Mouse (Mus musculus): Measurements from ENCODE around the gene Klk9. TPM values are rescaled to one million over a fixed set of nuclear protein-coding genes. Genes with fewer than 3 reads are reported as not detected.
A peak's percentile ranks its signal among the peaks of the same experiment; 100 is the strongest.

Klk9 gene
- polyA plus RNA-seq, 1 experiment from 2014 or later = not detected

DNA sequence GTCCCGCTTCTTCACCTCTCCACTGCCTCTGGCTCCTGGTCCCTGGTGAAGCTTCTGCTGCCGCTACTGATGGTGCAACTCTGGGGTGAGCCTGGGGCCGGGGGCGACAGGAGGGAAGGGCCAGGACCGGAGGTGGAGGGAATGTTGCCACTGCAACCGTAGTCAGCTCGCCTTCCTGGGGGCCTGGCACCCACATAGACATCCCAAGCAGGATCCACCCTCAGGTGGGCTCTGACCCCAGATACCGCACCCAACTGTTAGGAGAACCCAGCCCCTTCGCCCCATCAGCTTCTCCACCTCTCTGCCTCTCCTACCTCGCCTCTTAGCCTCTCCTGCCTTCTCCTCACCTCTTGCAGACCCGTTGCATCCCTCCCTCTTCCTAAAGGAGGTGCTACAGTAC, 10.2 kb upstream of the Klk9 start:
- H3K4me1 ChIP-seq (ENCODE audit: control insufficient read depth, insufficient read depth, low read length) = no peaks in the 10 kb centered on the region
- no peaks in the 10 kb centered on the region for H3K36me3 ChIP-seq (ENCODE audit: control insufficient read depth, insufficient read depth, low read length)
- no peak overlapping the region for H3K27ac ChIP-seq (ENCODE audit: low read depth, low read length)
- H3K9me3 ChIP-seq (replicated peaks; ENCODE audit: control insufficient read depth, low read length) = no peaks in the 10 kb centered on the region
- no peak overlapping the region for H3K4me3 ChIP-seq (ENCODE audit: low read depth, low read length)
- H3K4me2 ChIP-seq = no peak overlapping the region
- no peak for ATAC-seq (replicated peaks; ENCODE audit: insufficient number of reproducible peaks, low FRiP score, low TSS enrichment)
- H3K27me3 ChIP-seq (ENCODE audit: control insufficient read depth, insufficient read depth, low read length) = peaks cover 16% of the 10 kb centered on the region
- no peak overlapping the region for H3K9ac ChIP-seq (ENCODE audit: low read depth, low read length)
- WGBS (ENCODE audit: insufficient replicate concordance) = 72% methylated on average over 11 of the region's 11 CpGs

DNA sequence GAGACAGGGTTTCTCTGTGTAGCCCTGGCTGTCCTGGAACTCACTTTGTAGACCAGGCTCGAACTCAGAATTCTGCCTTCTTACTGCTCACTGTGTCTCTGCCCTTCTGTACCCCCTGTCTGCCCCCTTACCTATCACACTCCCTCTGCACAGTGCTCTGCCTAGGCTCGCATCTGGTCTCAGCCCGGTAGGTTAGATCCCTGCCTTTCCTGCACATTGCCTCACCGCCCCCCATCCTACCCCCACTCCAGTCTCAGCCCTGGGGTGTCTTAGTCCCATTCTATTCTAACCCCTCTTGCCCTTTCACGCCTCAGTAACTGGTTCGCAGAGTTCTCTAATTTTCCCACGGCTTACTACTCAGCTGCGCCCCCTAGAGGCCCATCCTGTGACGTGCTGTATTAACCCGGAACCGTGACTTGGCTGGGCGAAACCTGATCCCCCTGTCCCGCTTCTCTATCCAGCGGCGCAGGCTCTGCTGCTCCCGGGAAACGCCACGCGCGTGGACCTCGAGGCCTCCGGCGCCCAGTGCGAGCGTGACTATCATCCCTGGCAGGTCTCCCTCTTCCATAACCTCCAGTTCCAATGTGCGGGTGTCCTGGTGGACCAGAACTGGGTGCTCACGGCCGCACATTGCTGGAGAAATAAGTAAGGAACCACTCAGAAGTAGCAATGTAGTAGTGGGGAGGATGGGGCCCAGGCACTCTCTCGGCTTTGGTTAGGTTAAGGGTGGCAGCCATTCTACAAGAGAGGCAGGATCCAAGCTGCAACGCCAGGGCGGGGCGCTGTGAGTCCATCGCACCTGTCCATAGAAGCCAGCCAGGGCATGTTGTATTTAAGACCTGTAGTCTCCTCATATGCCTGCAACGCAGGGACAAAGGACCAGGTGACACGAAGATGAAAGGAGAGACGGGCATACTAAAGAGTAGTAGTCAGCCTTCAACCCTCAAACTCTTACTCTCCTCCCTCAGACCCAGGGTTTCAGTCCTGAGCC, 9.1 kb upstream of the Klk9 start:
- Histone ChIP-seq H3K4me1 (ENCODE audit: control insufficient read depth, insufficient read depth, low read length) (no peaks in the 10 kb centered on the region), H3K9ac (ENCODE audit: low read depth, low read length) (no peak overlapping the region), H3K9me3 (replicated peaks; ENCODE audit: control insufficient read depth, low read length) (no peaks in the 10 kb centered on the region), H3K27me3 (ENCODE audit: control insufficient read depth, insufficient read depth, low read length) (peaks cover 16% of the 10 kb centered on the region), H3K36me3 (ENCODE audit: control insufficient read depth, insufficient read depth, low read length) (no peaks in the 10 kb centered on the region), H3K4me2 (peak overlapping the region; percentile 57), H3K4me3 (ENCODE audit: low read depth, low read length) (peak overlapping the region; percentile 16; the same call in 1 of the 2 replicates), H3K27ac (ENCODE audit: low read depth, low read length) (no peak overlapping the region)
- ATAC-seq (replicated peaks; ENCODE audit: insufficient number of reproducible peaks, low FRiP score, low TSS enrichment) = peak; percentile 68; the same call in 1 of the 2 replicates
- 7% methylated on average over 36 of the region's 36 CpGs for WGBS (ENCODE audit: insufficient replicate concordance)

- Histone ChIP-seq H3K27me3 (ENCODE audit: control insufficient read depth, insufficient read depth, low read length) (peaks cover 16% of the 10 kb centered on the region), H3K9ac (ENCODE audit: low read depth, low read length) (no peak overlapping the region), H3K9me3 (replicated peaks; ENCODE audit: control insufficient read depth, low read length) (no peaks in the 10 kb centered on the region), H3K4me3 (ENCODE audit: low read depth, low read length) (no peak overlapping the region), H3K4me2 (no peak overlapping the region), H3K27ac (ENCODE audit: low read depth, low read length) (no peak overlapping the region), H3K4me1 (ENCODE audit: control insufficient read depth, insufficient read depth, low read length) (no peaks in the 10 kb centered on the region), H3K36me3 (ENCODE audit: control insufficient read depth, insufficient read depth, low read length) (no peaks in the 10 kb centered on the region)
- no peak for ATAC-seq (replicated peaks; ENCODE audit: insufficient number of reproducible peaks, low FRiP score, low TSS enrichment)
- 94% methylated on average over 1 of the region's 1 CpGs for WGBS (ENCODE audit: insufficient replicate concordance)
These were observed 6.4 kb upstream of the Klk9 start for GRCm38 (mm10) chr7:43785286-43785685.

DNA sequence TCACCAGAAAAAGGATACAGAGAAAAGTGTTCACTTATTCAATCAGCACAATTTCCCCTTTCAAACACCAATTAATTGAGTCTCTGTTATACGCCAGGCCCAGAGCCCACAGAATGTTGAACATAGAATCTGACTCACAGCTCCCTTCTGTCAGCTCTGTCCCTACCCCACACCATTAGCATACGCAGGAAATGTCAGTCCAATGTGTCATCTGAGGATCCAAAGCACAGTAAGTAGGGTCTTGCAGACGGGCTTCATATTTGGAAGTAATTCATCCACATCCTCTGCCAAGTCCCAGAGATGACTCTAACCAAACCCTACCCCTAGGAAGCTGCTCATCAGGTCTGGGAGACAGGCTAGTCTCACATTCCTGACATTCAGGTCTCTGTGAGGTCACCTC, 3.6 kb upstream of the Klk9 start:
- Histone ChIP-seq H3K27ac (ENCODE audit: low read depth, low read length) (no peak overlapping the region), H3K27me3 (ENCODE audit: control insufficient read depth, insufficient read depth, low read length) (peaks cover 13% of the 10 kb centered on the region), H3K4me2 (no peak overlapping the region), H3K4me1 (ENCODE audit: control insufficient read depth, insufficient read depth, low read length) (no peaks in the 10 kb centered on the region), H3K9ac (ENCODE audit: low read depth, low read length) (no peak overlapping the region), H3K4me3 (ENCODE audit: low read depth, low read length) (no peak overlapping the region), H3K9me3 (replicated peaks; ENCODE audit: control insufficient read depth, low read length) (no peaks in the 10 kb centered on the region), H3K36me3 (ENCODE audit: control insufficient read depth, insufficient read depth, low read length) (no peaks in the 10 kb centered on the region)
- WGBS (ENCODE audit: insufficient replicate concordance) = 55% methylated on average over 3 of the region's 3 CpGs
- no peak for ATAC-seq (replicated peaks; ENCODE audit: insufficient number of reproducible peaks, low FRiP score, low TSS enrichment)

- 69% methylated on average over 2 of the region's 2 CpGs for WGBS (ENCODE audit: insufficient replicate concordance)
These were observed 2.4 kb upstream of the Klk9 start for GRCm38 (mm10) chr7:43789295-43789694.

DNA sequence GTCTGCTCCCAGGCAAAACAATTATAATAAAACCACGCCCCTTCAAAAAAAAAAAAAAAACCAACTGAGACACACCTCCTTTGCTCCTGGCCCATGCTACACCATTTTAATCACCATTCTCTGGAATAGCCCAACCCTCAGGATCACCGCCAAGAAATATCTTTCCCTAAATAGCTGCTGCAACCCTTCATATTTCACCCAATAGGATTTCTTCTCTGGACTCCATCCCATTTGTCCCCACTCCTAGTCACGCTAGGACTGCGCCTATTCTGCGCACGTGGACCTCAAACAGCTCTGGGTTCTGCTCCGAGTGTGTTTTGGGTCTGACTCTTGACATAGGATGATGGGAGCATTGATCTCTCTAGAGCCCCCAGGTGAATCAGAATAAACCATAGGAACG, 4.7 kb downstream of the Klk9 start:
- Histone ChIP-seq H3K9ac (ENCODE audit: low read depth, low read length) (no peak overlapping the region), H3K4me1 (ENCODE audit: control insufficient read depth, insufficient read depth, low read length) (0 out of 2 replicates have a peak, but pooled peaks cover 3% of the 10 kb centered on the region), H3K4me3 (ENCODE audit: low read depth, low read length) (peak overlapping the region; percentile 52), H3K27me3 (ENCODE audit: control insufficient read depth, insufficient read depth, low read length) (peaks cover 18% of the 10 kb centered on the region; the same call in 1 of the 2 replicates), H3K36me3 (ENCODE audit: control insufficient read depth, insufficient read depth, low read length) (no peaks in the 10 kb centered on the region), H3K9me3 (replicated peaks; ENCODE audit: control insufficient read depth, low read length) (no peaks in the 10 kb centered on the region), H3K27ac (ENCODE audit: low read depth, low read length) (no peak overlapping the region), H3K4me2 (peak overlapping the region; percentile 81)
- 11% methylated on average over 8 of the region's 8 CpGs for WGBS (ENCODE audit: insufficient replicate concordance)
- ATAC-seq (replicated peaks; ENCODE audit: insufficient number of reproducible peaks, low FRiP score, low TSS enrichment) = no peak

More at GRCm38 (mm10) chr7:43789295-43789694, 2.4 kb upstream of the Klk9 start:
- Histone ChIP-seq H3K4me2 (no peak overlapping the region), H3K27me3 (ENCODE audit: control insufficient read depth, insufficient read depth, low read length) (peaks cover 8% of the 10 kb centered on the region; the same call in 1 of the 2 replicates), H3K4me3 (ENCODE audit: low read depth, low read length) (no peak overlapping the region), H3K27ac (ENCODE audit: low read depth, low read length) (no peak overlapping the region), H3K9ac (ENCODE audit: low read depth, low read length) (no peak overlapping the region), H3K4me1 (ENCODE audit: control insufficient read depth, insufficient read depth, low read length) (no peaks in the 10 kb centered on the region), H3K36me3 (ENCODE audit: control insufficient read depth, insufficient read depth, low read length) (no peaks in the 10 kb centered on the region), H3K9me3 (replicated peaks; ENCODE audit: control insufficient read depth, low read length) (no peaks in the 10 kb centered on the region)
- ATAC-seq (replicated peaks; ENCODE audit: insufficient number of reproducible peaks, low FRiP score, low TSS enrichment) = no peak

DNA sequence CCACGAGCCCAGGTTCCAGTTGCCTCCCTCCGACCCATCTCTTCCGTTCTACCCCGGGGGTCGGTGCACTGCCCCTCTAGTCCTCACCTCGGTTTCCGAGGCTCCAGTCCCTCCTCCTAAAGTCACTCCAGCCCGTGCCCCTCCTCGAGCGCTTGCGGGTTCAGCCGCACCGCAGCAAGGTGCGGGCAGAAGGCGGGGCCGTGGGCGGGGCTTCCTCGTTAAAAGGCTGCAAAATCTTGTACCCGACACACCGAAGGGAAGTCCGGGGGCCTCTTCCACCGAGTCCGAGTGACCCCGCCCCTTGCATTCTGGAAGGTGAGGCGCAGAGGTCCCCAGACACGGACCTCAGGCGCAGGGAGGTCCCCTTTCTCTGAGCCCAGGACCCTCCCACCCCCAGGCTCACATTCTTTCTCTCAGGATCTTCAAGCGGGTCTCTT, 5.7 kb downstream of the Klk9 start, which contains the start of gene Klk8:
TSS of gene Klk8 (plus strand) at position 245 of the 437 bp plus-strand sequence.
- Histone ChIP-seq H3K27me3 (ENCODE audit: control insufficient read depth, insufficient read depth, low read length) (peaks cover 18% of the 10 kb centered on the region; the same call in 1 of the 2 replicates), H3K9ac (ENCODE audit: low read depth, low read length) (0 out of 2 replicates have a peak within 1 kb of the TSS, but pooled peaks have one; percentile 40), H3K9me3 (replicated peaks; ENCODE audit: control insufficient read depth, low read length) (no peaks in the 10 kb centered on the region), H3K36me3 (ENCODE audit: control insufficient read depth, insufficient read depth, low read length) (no peaks in the 10 kb centered on the region), H3K4me2 (peak within 1 kb of the TSS; percentile 81), H3K4me3 (ENCODE audit: low read depth, low read length) (peak within 1 kb of the TSS; percentile 52), H3K27ac (ENCODE audit: low read depth, low read length) (no peak within 1 kb of the TSS), H3K4me1 (ENCODE audit: control insufficient read depth, insufficient read depth, low read length) (0 out of 2 replicates have a peak, but pooled peaks cover 3% of the 10 kb centered on the region)
- ATAC-seq (replicated peaks; ENCODE audit: insufficient number of reproducible peaks, low FRiP score, low TSS enrichment) = 0 out of 2 replicates have a peak, but pooled peaks have one; percentile 32
- WGBS (ENCODE audit: insufficient replicate concordance) = under 1% methylated on average over 28 of the region's 28 CpGs

GRCm38 (mm10) chr7:43797844-43798462, 6.3 kb downstream of the Klk9 start:
- H3K4me2 ChIP-seq = peak overlapping the region; percentile 81
- 0 out of 2 replicates have a peak, but pooled peaks cover 3% of the 10 kb centered on the region for H3K4me1 ChIP-seq (ENCODE audit: control insufficient read depth, insufficient read depth, low read length)
- H3K4me3 ChIP-seq (ENCODE audit: low read depth, low read length) = peak overlapping the region; percentile 52
- H3K9ac ChIP-seq (ENCODE audit: low read depth, low read length) = no peak overlapping the region
- 0 out of 2 replicates have a peak, but pooled peaks have one; percentile 31 for ATAC-seq (replicated peaks; ENCODE audit: insufficient number of reproducible peaks, low FRiP score, low TSS enrichment)
- H3K36me3 ChIP-seq (ENCODE audit: control insufficient read depth, insufficient read depth, low read length) = no peaks in the 10 kb centered on the region
- H3K27ac ChIP-seq (ENCODE audit: low read depth, low read length) = no peak overlapping the region
- peaks cover 18% of the 10 kb centered on the region; the same call in 1 of the 2 replicates for H3K27me3 ChIP-seq (ENCODE audit: control insufficient read depth, insufficient read depth, low read length)
- WGBS (ENCODE audit: insufficient replicate concordance) = 37% methylated on average over 13 of the region's 13 CpGs
- H3K9me3 ChIP-seq (replicated peaks; ENCODE audit: control insufficient read depth, low read length) = no peaks in the 10 kb centered on the region

Measured in heart, embryonic 11.5 days (tissue).